In genomic region chr13:11375452-11375851, GRCm38 (mm10) we compare ENCODE assay signal across 17 mouse cellular contexts.
"Had no signal": no experiment of that assay in that cellular context is flagged by ENCODE, and none has a peak within 500 bp of the region (broad histone marks: within the 10 kb centered on the region; RNA-seq: fewer than 3 reads in every experiment).

No protein-coding gene starts in this region.

- H3K9ac ChIP-seq: lung, embryonic 15.5 days; neural tube, embryonic 12.5 days had no signal

- H3K4me1 ChIP-seq: lung, embryonic 15.5 days; megakaryocyte, embryonic 14.5 days; midbrain, embryonic 10.5 days; neural tube, embryonic 12.5 days had no signal

- H3K4me2 ChIP-seq: lung, embryonic 15.5 days; neural tube, embryonic 12.5 days had no signal

- H3K4me3 ChIP-seq: left cerebral cortex, adult 2 months; lung, embryonic 15.5 days; megakaryocyte, embryonic 14.5 days; midbrain, embryonic 10.5 days; neural tube, embryonic 12.5 days had no signal

- H3K27me3 ChIP-seq: lung, embryonic 15.5 days; megakaryocyte, embryonic 14.5 days; neural tube, embryonic 12.5 days had no signal

- ATAC-seq: hindbrain, postnatal 0 days; inflammation-experienced regulatory T-cells, adult 6 months; intestine, postnatal 0 days had no signal

- H3K9me3 ChIP-seq: lung, embryonic 15.5 days; megakaryocyte, embryonic 14.5 days; neural tube, embryonic 12.5 days had no signal

- H3K27ac ChIP-seq: hindbrain, postnatal 0 days; kidney, postnatal 0 days; left cerebral cortex, adult 2 months; lung, embryonic 15.5 days; midbrain, embryonic 10.5 days; neural tube, embryonic 12.5 days had no signal

- DNase-seq: kidney, adult 2 months; kidney, postnatal 25 days; layer of hippocampus, postnatal 36 days; lung, adult 18-20 months; lung, postnatal 10 days; lung, postnatal 36 days; midbrain, embryonic 14.5 days; thymus, postnatal 25 days had no signal

- H3K36me3 ChIP-seq: lung, embryonic 15.5 days; midbrain, embryonic 10.5 days; neural tube, embryonic 12.5 days had no signal
